Mouse (Mus musculus) adrenal gland, postnatal 36 days (tissue): ENCODE measurements around the gene Pip4p1. TPM values are rescaled to one million over a fixed set of nuclear protein-coding genes. Genes with fewer than 3 reads are reported as not detected.
"Not testable (repeated sequence)": the region's sequence is repeated elsewhere in the genome, so short reads cannot be mapped to it uniquely, and the experiment has no call there.

ENCODE experiments used
- DNase-seq, 2 experiments: peaks; one replicate each; pipeline ENCODE4 v3.0.0; 2021; ENCODE audit warnings: mixed read lengths in 1 of 2
- long read RNA-seq, 2 experiments: library from polyadenylated mRNA; stranded (forward); transcript quantifications; one replicate each; pipeline ENCODE4 v2.0.0; 2021; ENCODE audit warnings: borderline sequencing depth in 2 of 2
- total RNA-seq, 2 experiments: library from RNA; stranded (reverse); gene quantifications; 2 replicates each; pipeline ENCODE4 v1.2.3; 2021

Gene Pip4p1
- total RNA-seq, result 10 to 100 TPM; 58.5 to 65.6 TPM
- long read RNA-seq, experiment 1, transcript Pip4p1-201 (7 exons, 1,594 nt), result minor isoform, 26 of 98 reads
- long read RNA-seq, experiment 1, transcript Pip4p1-205 (7 exons, 2,755 nt), result major isoform, 46 of 98 reads
- long read RNA-seq, experiment 1, partial matches to known transcripts, result 17 of 98 reads
- long read RNA-seq, experiment 1, other reads (novel, unspliced or antisense), result 8 of 98 reads
- long read RNA-seq, experiment 2, transcript Pip4p1-201 (7 exons, 1,594 nt), result major isoform, 20 of 37 reads
- long read RNA-seq, experiment 2, transcript Pip4p1-205 (7 exons, 2,755 nt), result minor isoform, 12 of 37 reads
- long read RNA-seq, experiment 2, partial matches to known transcripts, result 0 of 37 reads
- long read RNA-seq, experiment 2, other reads (novel, unspliced or antisense), result 4 of 37 reads

DNA sequence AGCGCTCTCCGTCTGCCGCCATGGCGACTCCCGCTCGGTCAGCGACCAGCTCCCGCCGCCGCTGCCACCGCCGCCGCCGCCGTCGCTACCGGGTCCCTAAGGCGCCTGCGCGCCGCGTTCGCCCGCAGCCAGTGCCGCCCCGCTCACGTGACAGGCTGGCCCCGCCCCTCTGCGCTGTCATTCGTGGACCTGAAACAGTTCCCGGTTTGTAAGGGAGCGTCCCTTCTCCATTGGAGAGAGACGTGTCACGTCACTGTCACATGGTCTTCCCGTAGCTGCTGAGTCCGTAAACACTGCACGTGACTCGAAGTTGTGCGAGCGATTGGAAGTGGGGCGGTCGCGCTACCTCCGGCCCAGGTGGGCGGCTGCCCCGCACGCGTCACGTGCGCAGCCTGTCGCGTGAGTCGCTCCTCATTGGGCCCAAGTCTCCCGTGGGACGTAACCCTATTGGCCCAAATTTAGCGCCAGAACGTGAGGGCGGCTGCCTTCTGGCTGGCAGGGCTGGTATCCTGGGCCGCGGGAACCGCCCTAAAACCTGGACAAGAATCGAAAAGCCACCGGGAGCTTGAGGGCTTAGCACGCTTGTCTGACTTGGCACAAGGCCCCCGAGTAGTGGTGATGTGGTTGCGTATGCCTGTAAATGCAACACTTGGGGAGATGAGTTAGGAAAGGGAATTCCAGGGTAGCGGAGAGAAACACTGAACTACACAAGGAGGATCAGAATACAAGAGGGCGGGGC, at the start of gene Pip4p1, which contains the start of gene Pnp:
TSS of gene Pip4p1 (minus strand) at position 103 of the 739 bp plus-strand sequence.
TSS of gene Pnp (plus strand) at position 329 of the 739 bp plus-strand sequence.
- peak; percentile 100 for DNase-seq

DNA sequence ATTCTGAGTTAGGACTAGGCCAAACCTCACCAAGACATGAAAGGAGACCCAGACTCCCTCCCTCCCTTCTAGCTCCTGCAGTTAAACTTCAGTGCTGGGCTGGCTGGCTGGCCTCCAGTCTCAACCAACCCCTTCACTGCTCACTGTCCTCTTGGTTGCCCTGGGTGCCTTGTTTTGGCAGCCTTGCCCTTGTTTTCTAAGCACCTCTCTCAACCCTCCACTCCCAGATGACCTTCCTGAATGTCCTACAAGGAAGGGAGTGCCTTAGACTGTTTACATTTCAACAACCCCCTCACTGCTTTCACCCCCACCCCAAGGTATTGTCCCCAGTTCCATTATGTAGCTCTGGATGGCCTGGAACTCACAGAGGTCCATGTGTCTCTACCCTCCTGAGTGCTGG, 49.0 kb upstream of the Pip4p1 start:
- DNase-seq, result no peak

DNA sequence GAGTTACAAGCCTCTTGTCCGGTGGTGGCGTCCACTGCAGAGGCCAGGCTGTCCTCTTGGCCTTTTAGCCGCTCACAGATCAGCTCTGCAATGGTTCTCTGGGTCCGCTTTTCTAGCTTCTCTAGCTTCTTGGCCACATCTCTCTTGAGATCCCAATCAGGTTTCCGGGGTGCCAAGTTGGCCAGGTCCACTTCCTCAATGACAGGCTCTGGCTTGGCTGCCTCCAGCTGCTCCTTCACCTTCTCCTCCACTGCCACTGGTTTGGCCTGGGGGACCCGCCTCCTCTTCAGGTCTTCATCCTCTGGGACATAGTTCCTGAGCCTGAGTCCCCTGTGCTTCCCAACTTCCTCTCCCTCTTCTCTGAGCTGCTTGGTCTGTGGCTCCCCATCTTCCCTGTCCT, 47.8 kb upstream of the Pip4p1 start:
- DNase-seq, result not testable (repeated sequence)

DNA sequence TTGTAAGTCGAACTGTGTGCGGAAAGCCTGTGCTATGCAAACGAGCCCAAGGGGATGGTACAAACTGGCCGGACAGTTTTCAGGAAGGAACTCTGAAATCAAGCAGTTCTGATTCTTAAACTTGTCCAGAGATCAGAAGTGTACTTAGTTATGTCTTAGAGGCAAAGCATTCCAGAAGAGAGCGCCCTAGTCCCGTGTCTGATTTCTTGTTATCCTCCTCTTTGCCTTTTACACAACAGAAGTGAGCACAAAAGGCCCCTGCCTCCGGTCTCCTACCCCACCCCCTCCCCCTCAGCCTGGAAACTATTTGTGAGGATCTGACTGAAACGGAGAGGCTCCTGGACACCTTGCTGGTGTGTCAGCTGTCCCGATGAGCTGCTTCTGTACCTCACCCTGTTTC, 46.0 kb upstream of the Pip4p1 start:
- DNase-seq, result peak in 1 of 2 experiments; percentile 22

DNA sequence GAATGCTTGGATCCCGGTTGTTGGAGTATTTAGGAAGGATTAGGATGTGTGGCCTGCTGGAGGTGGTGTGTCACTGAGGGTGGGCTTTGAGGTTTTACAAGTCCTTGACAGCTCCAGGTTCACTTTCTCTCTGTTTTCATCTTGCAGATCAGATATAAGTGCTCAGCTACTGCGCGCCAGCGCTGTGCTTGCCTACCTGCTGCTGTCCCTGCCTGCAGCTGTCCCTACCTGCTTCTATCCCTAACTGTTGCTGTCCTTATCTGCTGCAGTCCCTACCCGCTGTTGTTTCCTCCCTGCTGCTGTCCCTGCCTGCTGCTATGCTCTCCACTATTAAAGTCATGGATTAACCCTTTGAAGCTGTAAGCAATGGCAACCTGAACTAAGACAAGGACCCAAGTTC, 44.3 kb upstream of the Pip4p1 start:
- no peak for DNase-seq

DNA sequence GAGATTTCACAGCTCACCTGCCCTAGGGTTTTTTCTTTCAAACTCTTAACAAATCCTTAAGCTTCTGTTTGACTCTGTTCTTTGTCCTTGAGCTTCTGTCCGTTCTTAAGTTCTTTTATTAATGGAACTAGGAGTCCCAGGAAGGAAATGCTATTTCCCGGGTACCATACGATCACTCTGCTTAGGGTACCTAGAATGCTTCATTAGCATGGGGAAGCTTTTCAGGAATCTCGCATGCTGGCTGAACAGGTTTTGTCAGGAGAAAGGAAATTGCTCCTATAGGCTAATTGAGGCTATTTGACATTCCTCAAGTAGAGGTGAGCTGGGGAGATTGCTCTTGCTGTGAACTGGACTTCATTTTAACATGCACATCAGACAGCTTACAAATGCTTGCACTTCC, 43.0 kb upstream of the Pip4p1 start:
- DNase-seq, result no peak

DNA sequence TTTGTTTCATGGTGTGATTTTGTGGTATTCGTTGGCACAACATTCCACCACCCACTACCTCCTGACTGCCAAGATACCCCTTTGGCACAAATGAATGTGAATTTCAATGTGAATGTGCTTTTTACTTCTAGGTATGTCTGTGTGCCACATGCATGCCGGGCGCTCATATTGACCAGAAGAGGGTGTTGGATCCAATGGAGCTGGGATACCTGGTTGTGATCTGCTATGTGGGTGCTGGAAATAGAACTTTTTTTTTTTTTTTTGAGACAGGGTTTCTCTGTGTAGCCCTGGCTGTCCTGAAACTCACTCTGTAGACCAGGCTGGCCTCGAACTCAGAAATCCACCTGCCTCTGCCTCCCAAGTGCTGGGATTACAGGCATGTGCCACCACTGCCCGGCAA, 42.4 kb upstream of the Pip4p1 start:
- not testable (repeated sequence) for DNase-seq

DNA sequence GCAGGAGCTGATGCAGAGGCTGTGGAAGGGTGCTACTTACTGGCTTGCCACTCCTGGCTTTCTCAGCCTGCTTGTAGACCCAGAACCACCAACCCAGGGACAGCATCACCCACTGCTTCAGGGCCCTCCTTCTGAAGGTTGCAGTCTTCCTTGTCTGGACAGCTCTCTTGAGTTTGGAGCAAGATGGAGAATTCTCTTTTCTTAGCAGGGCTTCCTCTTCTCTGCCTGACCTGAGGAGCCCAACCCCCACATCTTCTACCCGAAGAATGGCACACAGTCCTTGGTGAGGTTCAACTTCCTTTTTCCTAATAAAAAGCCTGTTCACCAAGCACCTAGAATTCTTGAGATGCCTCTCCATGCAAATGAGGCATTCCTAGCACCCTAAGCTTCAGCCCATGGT, 40.2 kb upstream of the Pip4p1 start:
- DNase-seq, result no peak

DNA sequence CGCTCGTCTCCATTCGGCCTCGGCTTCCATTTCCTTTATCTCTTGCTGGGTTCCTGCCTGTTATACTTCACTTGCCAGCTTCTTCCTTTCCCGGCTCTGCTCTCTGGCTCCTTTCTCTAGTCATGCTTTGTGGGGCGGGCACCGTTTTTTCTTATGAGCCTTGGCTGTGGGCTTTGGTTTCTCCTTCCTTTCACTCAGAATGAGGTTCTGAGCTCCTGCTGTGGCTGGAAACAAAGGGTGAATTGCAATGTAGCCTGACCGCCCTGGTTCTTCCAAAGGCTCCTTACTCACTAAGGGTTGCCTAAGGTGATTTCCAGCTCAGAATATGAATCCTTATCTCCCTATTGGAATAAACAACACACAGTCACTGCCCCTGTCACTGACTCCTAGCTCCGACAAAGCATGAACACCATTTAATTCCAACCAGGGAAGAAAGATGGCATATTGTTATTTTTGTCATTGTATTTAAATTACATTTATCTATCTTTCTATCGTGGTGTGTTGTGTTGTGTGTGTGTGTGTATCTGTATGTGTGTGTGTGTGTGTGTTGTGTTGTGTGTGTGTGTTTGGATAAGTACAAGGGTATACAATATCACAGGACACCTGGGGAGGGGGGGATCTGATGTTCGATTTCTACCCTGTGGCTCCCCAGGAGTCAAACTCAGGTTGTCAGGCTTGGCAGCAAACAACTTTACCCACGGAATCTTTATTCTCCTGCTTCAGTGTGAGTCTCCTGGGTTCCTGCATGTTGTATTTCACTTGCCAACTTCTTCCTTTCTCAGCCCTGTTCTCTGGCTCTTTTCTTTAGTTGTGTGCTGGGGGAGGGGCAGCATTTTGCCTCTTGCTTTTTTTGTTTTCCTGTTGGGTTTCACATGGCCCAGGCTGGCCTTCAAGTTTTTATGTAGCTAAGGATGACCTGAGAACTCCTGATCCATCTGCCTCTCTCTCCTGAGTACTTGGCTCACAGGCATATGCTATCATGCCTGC, 39.2 kb upstream of the Pip4p1 start:
- peak in 1 of 2 experiments; percentile 11 for DNase-seq

DNA sequence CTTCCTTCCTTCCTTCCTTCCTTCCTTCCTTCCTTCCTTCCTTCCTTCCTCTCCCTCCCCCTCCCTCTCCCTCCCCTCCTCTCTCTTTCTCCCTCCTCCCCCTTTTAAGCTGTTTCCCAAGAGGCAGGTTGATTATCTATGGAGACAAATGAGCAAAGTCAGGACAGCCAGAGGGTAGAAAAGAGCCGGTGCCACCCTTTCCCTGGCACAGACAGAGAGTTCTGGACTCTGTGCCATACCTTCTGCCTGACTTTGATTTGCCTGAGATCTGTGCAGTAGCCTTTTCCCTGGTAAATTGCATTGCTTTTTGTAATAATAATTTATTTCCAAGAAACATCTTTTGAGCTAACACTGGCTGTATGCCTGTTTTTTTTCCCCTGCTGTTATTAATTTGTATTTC, 38.4 kb upstream of the Pip4p1 start:
- DNase-seq, result no peak

DNA sequence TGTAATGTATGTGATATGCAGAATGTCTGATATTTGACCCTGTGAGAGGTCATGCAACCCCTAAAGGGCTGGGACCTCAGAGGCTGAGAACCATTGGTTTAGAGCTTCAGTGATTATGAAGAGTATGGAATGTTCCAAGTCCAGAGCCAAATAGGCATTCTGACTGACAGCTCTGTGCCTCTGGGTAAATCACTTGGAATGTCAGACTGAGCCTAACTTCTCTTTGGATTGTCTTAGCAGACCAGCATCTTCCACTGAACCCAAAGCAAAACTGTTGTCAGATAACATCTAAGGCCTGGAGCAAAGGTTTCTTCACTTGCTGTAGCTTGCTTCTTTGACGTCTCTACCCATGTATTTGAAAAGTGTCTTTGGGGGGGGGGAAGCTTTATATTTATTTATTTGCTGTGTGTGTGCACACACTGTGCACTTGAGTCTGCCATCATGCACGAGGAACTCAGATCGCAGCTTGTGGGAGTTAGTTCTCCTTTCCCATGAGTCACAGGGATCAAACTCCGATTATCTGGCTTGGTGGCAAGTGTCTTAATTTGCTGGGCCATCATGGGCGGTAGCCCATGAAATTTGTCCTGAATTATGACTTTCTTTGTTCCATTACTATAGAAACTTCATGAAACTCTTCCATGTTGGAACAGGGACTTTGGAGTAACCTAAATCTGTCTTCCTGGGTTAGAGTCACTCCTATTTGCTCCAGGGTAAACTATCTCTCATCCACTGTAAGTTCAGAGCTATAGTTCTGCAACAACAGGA, 37.7 kb upstream of the Pip4p1 start:
- no peak for DNase-seq

DNA sequence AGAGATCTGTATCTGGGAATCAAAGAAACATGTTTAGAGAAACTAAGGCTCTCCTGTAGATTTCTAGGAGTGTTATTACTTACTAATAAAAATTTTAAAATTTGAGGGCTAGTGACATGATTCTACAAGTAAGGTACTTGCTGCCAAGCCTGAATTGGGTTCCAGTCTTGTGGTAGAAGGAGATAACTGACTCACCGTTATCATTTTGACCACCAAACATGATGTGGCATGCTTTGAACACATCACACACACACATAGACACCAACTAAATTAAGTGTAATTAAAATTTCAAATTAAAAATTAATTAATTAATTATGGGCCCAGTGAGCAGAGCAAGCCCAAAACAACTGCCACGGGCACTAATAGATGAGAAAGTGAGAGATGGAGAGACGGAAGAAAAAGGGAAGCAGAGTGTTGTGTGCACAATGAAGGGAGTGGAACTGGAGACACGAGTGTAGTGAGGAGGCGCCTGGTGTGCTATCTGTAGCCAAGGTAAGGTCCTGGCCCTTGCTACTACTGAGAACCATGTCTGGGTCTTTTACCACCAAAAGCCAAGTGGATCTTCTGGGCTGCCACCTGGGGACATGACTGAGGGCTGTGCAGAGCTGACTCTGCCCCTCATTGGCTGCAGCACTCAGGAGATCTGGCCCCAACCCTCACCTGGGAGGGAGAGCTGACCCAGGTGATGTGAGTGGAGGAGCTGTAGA, 27.8 kb upstream of the Pip4p1 start:
- not testable (repeated sequence) for DNase-seq

DNA sequence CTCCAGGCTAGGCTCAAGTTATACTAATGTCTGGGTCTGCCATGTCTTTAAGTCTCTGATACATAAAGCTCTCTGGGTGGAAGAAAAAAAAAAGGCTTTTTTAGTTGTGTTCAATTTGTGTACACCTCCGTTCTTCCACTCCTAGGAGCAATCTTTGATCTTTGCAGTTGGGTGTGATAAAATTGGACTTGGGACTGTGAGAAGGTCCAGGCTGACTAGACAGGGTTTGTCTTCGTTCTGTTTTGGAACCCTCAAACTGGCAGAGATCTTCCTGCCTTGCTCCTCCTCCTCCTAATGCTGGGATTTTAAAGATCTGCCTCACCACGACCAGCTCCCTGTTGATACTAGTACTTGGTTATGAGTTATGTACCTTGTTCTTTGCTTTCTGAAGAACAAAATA, 26.5 kb upstream of the Pip4p1 start:
- DNase-seq, result not testable (repeated sequence)

DNA sequence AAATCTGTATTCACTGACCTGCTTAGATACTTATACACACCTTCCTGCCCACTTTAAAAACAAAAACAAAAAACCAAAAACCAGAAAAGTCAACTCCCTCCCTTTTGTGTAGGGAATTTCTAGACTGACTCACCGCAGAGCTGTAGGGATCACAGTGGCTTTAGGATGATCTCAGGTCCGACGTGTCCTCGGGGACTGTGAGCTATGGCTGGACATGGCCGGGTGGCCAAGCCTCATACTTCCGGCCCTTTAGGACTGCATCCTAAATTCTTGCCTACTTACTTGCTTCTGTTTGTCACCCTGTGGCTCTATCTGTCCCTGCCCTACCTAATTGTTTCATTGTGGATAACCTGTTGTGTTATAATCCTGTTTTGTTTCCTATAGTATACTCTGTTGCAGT, 26.1 kb upstream of the Pip4p1 start:
- DNase-seq, result not testable (repeated sequence)

DNA sequence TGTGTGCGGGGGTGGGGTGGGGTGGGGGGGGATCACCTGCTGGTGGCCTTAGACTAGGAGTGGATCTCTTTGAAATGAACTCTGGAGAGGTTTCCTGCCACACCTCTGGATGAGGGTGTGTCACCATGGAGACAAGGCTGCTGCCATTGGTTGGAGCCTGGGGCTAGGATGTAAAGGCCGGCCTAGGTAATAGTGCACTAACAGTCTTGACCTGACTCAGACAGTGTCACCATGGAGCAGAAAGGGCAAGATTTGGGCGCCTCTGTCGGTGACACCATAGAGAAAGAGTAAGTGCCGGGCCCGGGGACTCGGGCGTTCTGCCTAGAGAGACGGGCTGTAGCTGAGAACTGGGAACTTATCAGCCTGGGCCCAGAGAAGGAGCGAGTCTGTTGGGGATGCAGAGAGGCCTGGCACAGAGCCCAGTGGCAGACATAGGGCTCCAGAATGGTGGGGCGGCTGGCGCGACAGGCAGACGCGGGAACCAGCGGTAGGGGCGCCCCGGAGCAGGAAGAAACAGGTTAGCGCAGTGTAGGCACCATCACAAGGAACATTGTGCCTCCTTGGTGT, 25.4 kb upstream of the Pip4p1 start, which contains the start of gene Pnp2:
TSS of gene Pnp2 (plus strand) at position 51 of the 567 bp plus-strand sequence.
- peak; percentile 48 to 62 for DNase-seq

DNA sequence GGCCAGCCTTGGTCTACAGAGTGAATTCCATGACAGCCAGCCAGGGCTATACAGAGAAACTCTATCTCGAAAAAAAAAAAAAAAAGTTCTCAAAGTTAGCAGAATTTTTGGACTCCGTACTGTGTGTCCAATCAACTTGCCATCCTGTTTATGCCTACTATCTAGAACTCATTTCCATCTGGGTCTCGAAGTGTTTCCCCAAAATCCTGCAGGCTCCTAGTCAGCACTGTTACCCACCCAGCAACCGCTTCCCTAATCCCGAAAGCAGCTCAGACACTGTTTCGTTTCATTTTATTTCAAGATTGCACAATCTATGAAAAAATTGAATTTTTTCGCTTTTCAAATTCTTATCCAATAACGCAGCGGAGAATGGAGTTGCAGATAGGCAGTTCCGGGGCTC, 24.8 kb upstream of the Pip4p1 start:
- no peak for DNase-seq

DNA sequence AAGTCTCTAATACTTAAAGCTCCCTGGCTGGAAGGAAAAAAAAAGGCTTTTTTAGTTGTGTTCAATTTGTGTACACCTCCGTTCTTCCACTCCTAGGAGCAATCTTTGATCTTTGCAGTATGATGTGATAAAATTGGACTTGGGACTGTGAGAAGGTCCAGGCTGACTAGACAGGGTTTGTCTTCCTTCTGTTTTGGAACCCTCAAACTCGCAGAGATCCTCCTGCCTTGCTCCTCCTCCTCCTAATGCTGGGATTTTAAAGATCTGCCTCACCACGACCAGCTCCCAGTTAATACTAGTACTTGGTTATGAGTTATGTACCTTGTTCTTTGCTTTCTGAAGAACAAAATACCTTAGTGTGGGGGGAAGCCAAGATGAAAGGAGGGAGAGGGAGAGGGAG, 14.9 kb upstream of the Pip4p1 start:
- not testable (repeated sequence) for DNase-seq

DNA sequence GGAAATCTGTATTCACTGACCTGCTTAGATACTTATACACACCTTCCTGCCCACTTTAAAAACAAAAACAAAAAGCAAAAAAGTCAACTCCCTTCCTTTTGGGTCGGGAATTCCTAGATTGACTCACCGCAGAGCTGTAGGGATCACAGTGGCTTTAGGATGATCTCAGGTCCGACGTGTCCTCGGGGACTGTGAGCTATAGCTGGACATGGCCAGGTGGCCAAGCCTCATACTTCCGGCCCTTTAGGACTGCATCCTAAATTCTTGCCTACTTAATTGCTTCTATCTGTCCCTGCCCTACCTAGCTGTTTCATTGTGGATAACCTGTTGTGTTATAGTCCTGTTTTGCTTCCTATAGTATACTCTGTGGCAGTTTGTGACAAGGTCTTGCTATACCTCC, 14.4 kb upstream of the Pip4p1 start:
- DNase-seq, result not testable (repeated sequence)

DNA sequence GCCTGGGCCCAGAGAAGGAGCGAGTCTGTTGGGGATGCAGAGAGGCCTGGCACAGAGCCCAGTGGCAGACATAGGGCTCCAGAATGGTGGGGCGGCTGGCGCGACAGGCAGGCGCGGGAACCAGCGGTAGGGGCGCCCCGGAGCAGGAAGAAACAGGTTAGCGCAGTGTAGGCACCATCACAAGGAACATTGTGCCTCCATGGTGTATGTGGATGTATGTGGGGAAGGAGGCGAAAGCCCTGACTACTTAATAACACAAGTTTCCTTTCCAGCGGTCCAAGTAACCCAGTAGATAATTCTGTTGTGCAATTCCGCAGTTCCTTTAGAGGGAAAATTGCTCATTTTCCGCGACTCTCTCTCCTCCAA, 14.0 kb upstream of the Pip4p1 start:
- DNase-seq, result not testable (repeated sequence)
